Mouse (Mus musculus): Measurements from ENCODE around the gene Cpe. TPM values are rescaled to one million over a fixed set of nuclear protein-coding genes. Genes with fewer than 3 reads are reported as not detected.

Cpe gene
- polyA plus RNA-seq, 2 experiments = 1.2 to 2.2 TPM

DNA sequence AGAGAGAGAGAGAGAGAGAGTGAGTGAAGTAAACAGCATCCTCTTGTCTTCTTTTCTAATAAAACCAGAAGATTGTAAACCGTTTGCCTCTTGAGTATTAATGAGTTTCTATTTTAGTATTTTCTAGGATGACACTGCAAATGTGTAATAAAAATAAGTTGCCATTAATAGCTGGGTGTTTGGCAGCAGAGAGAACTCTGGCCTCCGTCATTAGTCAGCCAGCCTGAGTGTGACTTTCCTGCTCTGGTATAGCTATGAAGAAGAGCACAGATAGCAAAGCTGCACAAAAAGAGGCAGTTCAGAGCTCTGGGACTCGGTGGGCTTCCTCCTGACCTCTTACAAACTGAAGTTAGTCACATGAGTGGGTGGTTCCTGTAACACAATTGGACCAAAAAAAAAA is 27.3 kb downstream of the Cpe start:
- H3K36me3 ChIP-seq (replicated peaks; ENCODE audit: control insufficient read depth, insufficient read depth, low read depth) = no peaks in the 10 kb centered on the region
- H3K9me3 ChIP-seq (ENCODE audit: control insufficient read depth, low read length) = no peaks in the 10 kb centered on the region
- no peaks in the 10 kb centered on the region for H3K27me3 ChIP-seq (ENCODE audit: control insufficient read depth, insufficient read depth, low read length)
- no peak overlapping the region for H3K4me3 ChIP-seq (ENCODE audit: insufficient read depth in 1 of 2, low read depth in 2 of 2, low read length in 2 of 2)
- no peak overlapping the region for H3K4me2 ChIP-seq (ENCODE audit: low read depth)
- TF ChIP-seq CTCF (IDR thresholded peaks at IDR 0.05; ENCODE audit: low read depth) (no peak), EP300 (IDR thresholded peaks at IDR 0.05; ENCODE audit: low read depth) (no peak)
- DNase-seq (ENCODE audit: low read depth in 3 of 3, low spot score in 3 of 3) (no peak), ATAC-seq (ENCODE audit: insufficient read depth) (no peak)
- no peak overlapping the region for H3K27ac ChIP-seq
- H3K4me1 ChIP-seq (replicated peaks; ENCODE audit: control insufficient read depth in 2 of 2, insufficient read depth in 2 of 2, low read length in 1 of 2) = no peaks in the 10 kb centered on the region
- WGBS (ENCODE audit: insufficient replicate concordance) = 32% methylated on average over 3 of the region's 3 CpGs
- H3K9ac ChIP-seq (replicated peaks) = no peak overlapping the region

DNA sequence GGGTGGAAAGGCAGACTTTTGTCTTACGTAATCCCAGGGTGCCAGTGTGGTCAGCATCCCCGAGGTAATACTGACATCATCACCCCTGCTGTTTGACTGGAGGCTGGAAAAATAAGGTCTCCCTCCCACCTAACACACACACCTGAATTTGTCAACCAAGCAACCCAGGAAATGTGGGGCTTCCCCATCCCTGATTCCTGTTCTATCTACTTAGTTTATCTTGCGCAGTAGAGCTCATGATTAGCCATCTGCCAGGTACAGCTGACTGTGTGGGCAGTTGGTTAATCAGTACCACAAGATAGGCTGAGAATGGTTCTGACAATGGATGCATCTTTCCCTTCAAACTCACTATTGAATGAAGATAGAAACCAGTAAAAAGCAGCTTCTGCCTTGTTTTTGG is 28.0 kb downstream of the Cpe start:
- Histone ChIP-seq H3K9me3 (ENCODE audit: control insufficient read depth, low read length) (no peaks in the 10 kb centered on the region), H3K4me3 (ENCODE audit: insufficient read depth in 1 of 2, low read depth in 2 of 2, low read length in 2 of 2) (no peak overlapping the region), H3K4me2 (ENCODE audit: low read depth) (no peak overlapping the region), H3K27me3 (ENCODE audit: control insufficient read depth, insufficient read depth, low read length) (no peaks in the 10 kb centered on the region), H3K9ac (replicated peaks) (no peak overlapping the region), H3K4me1 (replicated peaks; ENCODE audit: control insufficient read depth in 2 of 2, insufficient read depth in 2 of 2, low read length in 1 of 2) (no peaks in the 10 kb centered on the region), H3K36me3 (replicated peaks; ENCODE audit: control insufficient read depth, insufficient read depth, low read depth) (no peaks in the 10 kb centered on the region), H3K27ac (no peak overlapping the region)
- ATAC-seq (ENCODE audit: insufficient read depth) (no peak), DNase-seq (ENCODE audit: low read depth in 3 of 3, low spot score in 3 of 3) (no peak)
- TF ChIP-seq CTCF (IDR thresholded peaks at IDR 0.05; ENCODE audit: low read depth) (no peak), EP300 (IDR thresholded peaks at IDR 0.05; ENCODE audit: low read depth) (no peak)
- 39% methylated on average over 3 of the region's 3 CpGs for WGBS (ENCODE audit: insufficient replicate concordance)

DNA sequence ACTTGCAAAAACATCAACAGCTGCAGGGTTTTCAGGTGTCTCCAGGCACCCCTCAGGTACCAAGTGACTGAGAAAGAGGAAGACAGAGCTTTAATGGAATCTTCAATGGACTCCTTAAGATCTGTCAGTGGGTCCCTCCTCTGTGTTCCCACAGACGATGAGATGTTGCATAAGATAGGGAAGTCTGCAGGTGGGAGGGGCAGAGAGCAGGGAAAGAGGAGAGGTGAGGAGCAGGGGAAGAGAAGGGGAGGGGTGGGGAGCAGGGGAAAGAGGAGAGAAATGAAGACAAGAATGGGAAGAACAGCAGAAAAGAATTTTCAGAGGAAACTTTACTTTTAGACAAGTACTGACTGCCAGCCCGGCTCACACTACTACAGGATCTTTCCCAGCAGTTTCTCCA is 28.5 kb downstream of the Cpe start:
- TF ChIP-seq EP300 (IDR thresholded peaks at IDR 0.05; ENCODE audit: low read depth) = no peak
- TF ChIP-seq CTCF (IDR thresholded peaks at IDR 0.05; ENCODE audit: low read depth) = no peak
- Histone ChIP-seq H3K4me1 (replicated peaks; ENCODE audit: control insufficient read depth in 2 of 2, insufficient read depth in 2 of 2, low read length in 1 of 2) (no peaks in the 10 kb centered on the region), H3K36me3 (replicated peaks; ENCODE audit: control insufficient read depth, insufficient read depth, low read depth) (no peaks in the 10 kb centered on the region), H3K4me3 (ENCODE audit: insufficient read depth in 1 of 2, low read depth in 2 of 2, low read length in 2 of 2) (no peak overlapping the region), H3K27ac (no peak overlapping the region), H3K9ac (replicated peaks) (no peak overlapping the region), H3K27me3 (ENCODE audit: control insufficient read depth, insufficient read depth, low read length) (no peaks in the 10 kb centered on the region), H3K4me2 (ENCODE audit: low read depth) (no peak overlapping the region), H3K9me3 (ENCODE audit: control insufficient read depth, low read length) (no peaks in the 10 kb centered on the region)
- WGBS (ENCODE audit: insufficient replicate concordance) = 27% methylated on average over 2 of the region's 2 CpGs
- DNase-seq (ENCODE audit: low read depth in 3 of 3, low spot score in 3 of 3) = no peak
- ATAC-seq (ENCODE audit: insufficient read depth) = no peak

DNA sequence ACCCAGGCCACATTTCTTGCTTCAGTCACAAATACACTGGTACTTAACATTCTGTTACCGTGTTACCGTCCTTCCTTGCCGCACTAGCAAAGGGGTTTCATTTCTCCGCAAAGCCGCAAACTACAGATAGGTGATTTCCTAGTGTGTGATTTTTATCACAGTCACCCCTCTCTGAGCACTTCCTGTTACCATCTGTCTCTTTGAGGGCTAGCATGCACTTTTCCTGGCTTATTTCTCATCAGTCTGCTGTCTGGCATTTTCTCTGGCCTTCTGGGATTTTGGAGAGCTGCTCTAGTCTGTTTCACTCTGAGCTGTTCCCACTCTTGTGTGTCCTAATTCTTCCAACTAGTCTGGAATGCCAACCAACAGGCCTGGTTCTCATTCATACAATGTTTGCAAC is 33.8 kb downstream of the Cpe start:
- H3K27me3 ChIP-seq (ENCODE audit: control insufficient read depth, insufficient read depth, low read length) = no peaks in the 10 kb centered on the region
- no peak overlapping the region for H3K4me2 ChIP-seq (ENCODE audit: low read depth)
- H3K9ac ChIP-seq (replicated peaks) = no peak overlapping the region
- H3K4me3 ChIP-seq (ENCODE audit: insufficient read depth in 1 of 2, low read depth in 2 of 2, low read length in 2 of 2) = no peak overlapping the region
- DNase-seq (ENCODE audit: low read depth in 3 of 3, low spot score in 3 of 3) = no peak
- H3K27ac ChIP-seq = no peak overlapping the region
- no peaks in the 10 kb centered on the region for H3K4me1 ChIP-seq (replicated peaks; ENCODE audit: control insufficient read depth in 2 of 2, insufficient read depth in 2 of 2, low read length in 1 of 2)
- H3K9me3 ChIP-seq (ENCODE audit: control insufficient read depth, low read length) = no peaks in the 10 kb centered on the region
- ATAC-seq (ENCODE audit: insufficient read depth) = no peak
- no peaks in the 10 kb centered on the region for H3K36me3 ChIP-seq (replicated peaks; ENCODE audit: control insufficient read depth, insufficient read depth, low read depth)
- TF ChIP-seq EP300 (IDR thresholded peaks at IDR 0.05; ENCODE audit: low read depth) (no peak), CTCF (IDR thresholded peaks at IDR 0.05; ENCODE audit: low read depth) (no peak)
- WGBS (ENCODE audit: insufficient replicate concordance) = 60% methylated on average over 5 of the region's 5 CpGs

DNA sequence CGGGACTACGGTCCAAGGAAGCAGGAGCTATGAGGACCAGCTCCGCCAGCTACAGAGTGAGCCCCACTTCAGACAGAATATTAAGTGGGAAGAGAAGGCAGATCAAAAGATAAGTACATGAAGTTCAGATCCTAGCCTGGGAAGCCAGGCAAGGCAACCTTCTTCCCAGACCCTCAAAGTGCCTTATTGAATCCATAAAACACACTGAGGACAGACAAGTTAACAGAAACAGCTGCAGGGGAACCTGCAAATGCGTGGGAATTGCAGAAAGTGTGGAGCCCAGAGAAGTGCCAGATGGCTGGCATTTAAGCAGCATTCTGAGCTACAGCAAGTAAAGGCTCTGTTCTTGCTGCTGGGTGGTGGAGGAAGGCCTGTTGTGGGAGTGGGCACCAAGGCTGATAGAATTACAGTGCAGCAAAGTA is 34.9 kb downstream of the Cpe start:
- H3K4me2 ChIP-seq (ENCODE audit: low read depth) = no peak overlapping the region
- H3K9me3 ChIP-seq (ENCODE audit: control insufficient read depth, low read length) = no peaks in the 10 kb centered on the region
- no peak overlapping the region for H3K9ac ChIP-seq (replicated peaks)
- 65% methylated on average over 4 of the region's 4 CpGs for whole genome bisulfite sequencing (ENCODE audit: insufficient replicate concordance)
- no peak for DNase-seq (ENCODE audit: low read depth in 3 of 3, low spot score in 3 of 3)
- no peak overlapping the region for H3K27ac ChIP-seq
- H3K4me1 ChIP-seq (replicated peaks; ENCODE audit: control insufficient read depth in 2 of 2, insufficient read depth in 2 of 2, low read length in 1 of 2) = no peaks in the 10 kb centered on the region
- ATAC-seq (ENCODE audit: insufficient read depth) = no peak
- H3K27me3 ChIP-seq (ENCODE audit: control insufficient read depth, insufficient read depth, low read length) = no peaks in the 10 kb centered on the region
- no peak for TF ChIP-seq CTCF (IDR thresholded peaks at IDR 0.05; ENCODE audit: low read depth)
- no peak for TF ChIP-seq EP300 (IDR thresholded peaks at IDR 0.05; ENCODE audit: low read depth)
- no peaks in the 10 kb centered on the region for H3K36me3 ChIP-seq (replicated peaks; ENCODE audit: control insufficient read depth, insufficient read depth, low read depth)
- H3K4me3 ChIP-seq (ENCODE audit: insufficient read depth in 1 of 2, low read depth in 2 of 2, low read length in 2 of 2) = no peak overlapping the region

Measured in liver, embryonic 14.5 days (tissue).